Mouse (Mus musculus) neural tube, embryonic 15.5 days (tissue): ENCODE measurements around the gene Tada3. TPM values are rescaled to one million over a fixed set of nuclear protein-coding genes. Genes with fewer than 3 reads are reported as not detected.
A peak's percentile ranks its signal among the peaks of the same experiment; 100 is the strongest.

Experiments used
- ATAC-seq: fragments of 200-750 bp; cut with Nextera tagmentation; 2 replicates; pipeline ENCODE4 v1.8.0; 2017; ENCODE audit warnings: mild to moderate bottlenecking, moderate TSS enrichment, moderate library complexity; ENCODE audit not compliant: low FRiP score
- H3K27ac ChIP-seq: fragments of 300-500 bp; sonication (generic); replicated peaks from 2 replicates; pipeline ENCODE4 v1.5.1; 2015; ENCODE audit warnings: mild to moderate bottlenecking, inconsistent platforms
- H3K27me3 ChIP-seq: fragments of 300-500 bp; sonication (generic); replicated peaks from 2 replicates; pipeline ENCODE4 v1.6.1; 2015; ENCODE audit warnings: inconsistent platforms
- H3K36me3 ChIP-seq: fragments of 300-500 bp; sonication (generic); 2 replicates; pipeline ENCODE4 v1.6.1; 2015; ENCODE audit warnings: inconsistent platforms
- H3K4me1 ChIP-seq: fragments of 300-500 bp; sonication (generic); 2 replicates; pipeline ENCODE4 v1.6.1; 2015; ENCODE audit warnings: inconsistent platforms
- H3K4me2 ChIP-seq: fragments of 300-500 bp; sonication (generic); 2 replicates; pipeline ENCODE4 v1.6.1; 2015; ENCODE audit warnings: inconsistent platforms, mild to moderate bottlenecking, moderate library complexity
- H3K4me3 ChIP-seq: fragments of 300-500 bp; sonication (generic); replicated peaks from 2 replicates; pipeline ENCODE4 v1.5.1; 2015; ENCODE audit warnings: mild to moderate bottlenecking, inconsistent platforms
- H3K9ac ChIP-seq: fragments of 300-500 bp; sonication (generic); replicated peaks from 2 replicates; pipeline ENCODE4 v1.6.1; 2015; ENCODE audit warnings: mild to moderate bottlenecking, inconsistent platforms
- H3K9me3 ChIP-seq: fragments of 300-500 bp; sonication (generic); replicated peaks from 2 replicates; pipeline ENCODE4 v1.6.1; 2016; ENCODE audit warnings: inconsistent platforms
- WGBS: fragments of 180-500 bp; shearing (Covaris S2); methylation state at CpG from one replicate; pipeline ENCODE4 v1.1.7; 2015; ENCODE audit warnings: mixed read lengths; 5-methylcytosine and 5-hydroxymethylcytosine counted together
- polyA plus RNA-seq: library from polyadenylated mRNA; unstranded; fragments of >200 nt; fragmentation: Nextera tagmentation; extraction: Ambion mirVana; gene quantifications from 2 replicates; pipeline ENCODE4 v1.2.1, GENCODE M21; 2015

Gene Tada3
- polyA plus RNA-seq, 1 experiment from 2014 or later, result 73.4 TPM

GRCm38 (mm10) chr6:113385160-113385714, 7.6 kb upstream of the Tada3 start:
- no peak overlapping the region for H3K4me3 ChIP-seq
- no peaks in the 10 kb centered on the region for H3K27me3 ChIP-seq
- peak overlapping the region; percentile 23 for H3K27ac ChIP-seq
- H3K4me1 ChIP-seq, result peaks cover 12% of the 10 kb centered on the region; the same call in 1 of the 2 replicates
- H3K4me2 ChIP-seq, result no peak overlapping the region
- no peaks in the 10 kb centered on the region for H3K9me3 ChIP-seq
- WGBS, result 89% methylated on average over 11 of the region's 11 CpGs
- H3K36me3 ChIP-seq, result peaks cover 91% of the 10 kb centered on the region
- no peak overlapping the region for H3K9ac ChIP-seq
- no peak for ATAC-seq

- peaks cover 83% of the 10 kb centered on the region for H3K36me3 ChIP-seq
- 78% methylated on average over 8 of the region's 8 CpGs for WGBS
- peaks cover 12% of the 10 kb centered on the region; the same call in 1 of the 2 replicates for H3K4me1 ChIP-seq
- H3K9ac ChIP-seq, result no peak overlapping the region
- H3K4me3 ChIP-seq, result no peak overlapping the region
- peak; percentile 55 for ATAC-seq
- 0 out of 2 replicates have a peak overlapping the region, but pooled peaks have one; percentile 46 for H3K27ac ChIP-seq
- no peaks in the 10 kb centered on the region for H3K9me3 ChIP-seq
- no peaks in the 10 kb centered on the region for H3K27me3 ChIP-seq
- no peak overlapping the region for H3K4me2 ChIP-seq
These were observed 6.8 kb upstream of the Tada3 start for GRCm38 (mm10) chr6:113384351-113384927.

DNA sequence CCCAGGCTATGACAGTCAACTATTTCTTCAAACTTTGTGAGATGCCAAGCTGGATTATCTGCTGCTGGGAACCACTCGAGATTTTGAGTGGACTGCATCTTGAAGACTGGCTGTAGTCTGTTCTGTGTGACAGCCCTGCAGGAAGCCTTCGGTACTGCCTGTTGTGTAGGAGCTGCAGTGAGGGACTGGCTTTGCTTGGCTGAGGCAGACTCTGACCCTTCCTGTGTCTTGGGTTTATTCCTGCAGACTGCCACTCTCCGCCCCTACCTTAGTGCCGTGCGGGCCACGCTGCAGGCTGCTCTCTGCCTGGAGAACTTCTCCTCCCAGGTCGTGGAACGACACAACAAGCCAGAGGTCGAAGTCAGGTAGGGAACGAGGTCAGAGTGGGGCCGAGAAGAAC, 2.8 kb upstream of the Tada3 start:
- Histone ChIP-seq H3K27me3 (no peaks in the 10 kb centered on the region), H3K36me3 (peaks cover 53% of the 10 kb centered on the region), H3K4me2 (no peak overlapping the region), H3K9me3 (no peaks in the 10 kb centered on the region), H3K4me3 (no peak overlapping the region), H3K4me1 (peaks cover 35% of the 10 kb centered on the region), H3K27ac (no peak overlapping the region), H3K9ac (no peak overlapping the region)
- 94% methylated on average over 11 of the region's 11 CpGs for WGBS
- ATAC-seq, result no peak

DNA sequence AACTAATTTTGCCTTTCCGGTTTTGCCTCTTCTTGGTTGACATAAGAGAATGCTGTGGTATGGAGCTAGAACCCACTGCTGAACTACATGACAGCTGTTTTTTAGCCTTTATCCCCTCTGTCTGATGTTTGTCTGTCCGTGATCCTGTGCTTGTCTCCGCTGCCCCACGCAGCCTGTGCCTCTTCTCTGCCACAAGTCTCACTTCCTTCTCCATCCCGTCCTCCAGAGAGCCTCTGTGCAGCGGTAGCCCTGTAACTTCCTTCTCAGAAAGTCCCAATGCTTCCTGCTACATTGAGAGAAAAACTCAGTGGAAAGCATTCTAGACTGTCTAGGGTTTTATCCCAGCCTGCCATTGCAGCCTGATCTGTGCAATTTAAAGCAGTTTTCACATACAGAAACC, 1.6 kb upstream of the Tada3 start:
- Histone ChIP-seq H3K4me3 (0 out of 2 replicates have a peak overlapping the region, but pooled peaks have one; percentile 100), H3K36me3 (peaks cover 53% of the 10 kb centered on the region), H3K27me3 (no peaks in the 10 kb centered on the region), H3K9ac (no peak overlapping the region; the same call in 1 of the 2 replicates), H3K9me3 (no peaks in the 10 kb centered on the region), H3K4me1 (peaks cover 31% of the 10 kb centered on the region), H3K27ac (no peak overlapping the region), H3K4me2 (peak overlapping the region; percentile 72)
- ATAC-seq, result no peak
- 92% methylated on average over 6 of the region's 6 CpGs for WGBS

- 8% methylated on average over 7 of the region's 7 CpGs for WGBS
- no peak for ATAC-seq
- peaks cover 55% of the 10 kb centered on the region for H3K36me3 ChIP-seq
These were observed 549 bp downstream of the Tada3 start for GRCm38 (mm10) chr6:113377172-113377495.

GRCm38 (mm10) chr6:113373491-113373890, 4.2 kb downstream of the Tada3 start:
- Histone ChIP-seq H3K4me2 (no peak overlapping the region), H3K4me3 (no peak overlapping the region), H3K4me1 (peaks cover 17% of the 10 kb centered on the region), H3K27ac (no peak overlapping the region), H3K9me3 (no peaks in the 10 kb centered on the region), H3K27me3 (no peaks in the 10 kb centered on the region), H3K9ac (no peak overlapping the region), H3K36me3 (peaks cover 73% of the 10 kb centered on the region)
- no peak for ATAC-seq
- WGBS, result 91% methylated on average over 4 of the region's 4 CpGs

More at GRCm38 (mm10) chr6:113377172-113377495, 549 bp downstream of the Tada3 start:
- H3K27me3 ChIP-seq, result no peaks in the 10 kb centered on the region
- H3K4me3 ChIP-seq, result peak overlapping the region; percentile 100
- H3K4me2 ChIP-seq, result peak overlapping the region; percentile 72
- H3K9ac ChIP-seq, result peak overlapping the region; percentile 98
- no peaks in the 10 kb centered on the region for H3K9me3 ChIP-seq
- H3K4me1 ChIP-seq, result peaks cover 31% of the 10 kb centered on the region
- H3K27ac ChIP-seq, result peak overlapping the region; percentile 98

GRCm38 (mm10) chr6:113370194-113370929, 7.3 kb downstream of the Tada3 start:
- H3K36me3 ChIP-seq, result peaks cover 86% of the 10 kb centered on the region
- 93% methylated on average over 20 of the region's 20 CpGs for WGBS
- no peaks in the 10 kb centered on the region for H3K9me3 ChIP-seq
- H3K4me1 ChIP-seq, result no peaks in the 10 kb centered on the region
- no peak overlapping the region for H3K4me3 ChIP-seq
- H3K9ac ChIP-seq, result no peak overlapping the region
- no peaks in the 10 kb centered on the region for H3K27me3 ChIP-seq
- H3K4me2 ChIP-seq, result no peak overlapping the region
- no peak for ATAC-seq
- H3K27ac ChIP-seq, result no peak overlapping the region

DNA sequence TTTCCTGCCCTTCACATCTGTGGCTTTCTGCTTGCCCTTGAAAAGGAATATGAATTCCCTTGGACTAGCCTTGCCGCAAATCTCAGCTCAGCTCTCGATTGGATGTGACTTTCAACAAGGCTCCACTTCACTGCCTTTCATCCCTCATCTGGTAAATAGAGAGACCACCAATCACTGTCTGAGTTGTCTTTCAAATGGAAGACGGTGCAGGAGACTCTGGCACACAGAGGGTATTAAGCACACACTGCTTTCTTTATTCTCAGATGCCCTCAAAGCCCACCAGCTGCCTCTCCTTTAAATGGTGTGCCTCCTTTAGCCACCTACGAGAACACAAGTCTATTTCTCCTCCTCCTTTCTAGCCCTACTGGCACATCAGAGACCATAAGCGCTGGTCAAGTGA, 9.1 kb downstream of the Tada3 start:
- Histone ChIP-seq H3K4me1 (no peaks in the 10 kb centered on the region), H3K27me3 (no peaks in the 10 kb centered on the region), H3K36me3 (peaks cover 69% of the 10 kb centered on the region), H3K4me2 (no peak overlapping the region), H3K9me3 (no peaks in the 10 kb centered on the region), H3K4me3 (no peak overlapping the region), H3K27ac (peak overlapping the region; percentile 33; the same call in 1 of the 2 replicates), H3K9ac (no peak overlapping the region)
- WGBS, result 67% methylated on average over 5 of the region's 5 CpGs
- peak; percentile 35; the same call in 1 of the 2 replicates for ATAC-seq

DNA sequence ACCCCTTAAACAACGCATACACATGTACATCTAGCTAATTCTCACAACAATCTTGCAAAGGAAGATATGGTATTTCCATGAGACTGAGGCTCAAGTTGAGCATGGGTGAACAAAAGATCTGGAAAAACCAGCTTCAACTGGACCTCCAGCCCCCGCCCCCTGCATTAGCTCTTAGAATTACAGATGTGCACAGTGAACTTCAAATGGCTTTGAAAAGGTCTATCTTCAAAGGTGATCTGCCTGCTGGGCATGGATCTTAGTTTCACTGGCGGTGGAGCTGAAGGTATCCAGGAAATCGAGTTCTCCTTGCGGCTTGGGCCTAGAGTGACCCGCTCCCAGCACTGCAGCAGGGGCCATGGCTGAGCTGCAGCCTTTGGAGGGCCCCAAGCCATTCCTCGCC, 9.6 kb downstream of the Tada3 start:
- Histone ChIP-seq H3K4me3 (no peak overlapping the region), H3K27me3 (no peaks in the 10 kb centered on the region), H3K4me2 (no peak overlapping the region), H3K27ac (peak overlapping the region; percentile 33; the same call in 1 of the 2 replicates), H3K9ac (no peak overlapping the region), H3K9me3 (no peaks in the 10 kb centered on the region), H3K4me1 (no peaks in the 10 kb centered on the region), H3K36me3 (peaks cover 64% of the 10 kb centered on the region)
- WGBS, result 88% methylated on average over 7 of the region's 7 CpGs
- ATAC-seq, result no peak

DNA sequence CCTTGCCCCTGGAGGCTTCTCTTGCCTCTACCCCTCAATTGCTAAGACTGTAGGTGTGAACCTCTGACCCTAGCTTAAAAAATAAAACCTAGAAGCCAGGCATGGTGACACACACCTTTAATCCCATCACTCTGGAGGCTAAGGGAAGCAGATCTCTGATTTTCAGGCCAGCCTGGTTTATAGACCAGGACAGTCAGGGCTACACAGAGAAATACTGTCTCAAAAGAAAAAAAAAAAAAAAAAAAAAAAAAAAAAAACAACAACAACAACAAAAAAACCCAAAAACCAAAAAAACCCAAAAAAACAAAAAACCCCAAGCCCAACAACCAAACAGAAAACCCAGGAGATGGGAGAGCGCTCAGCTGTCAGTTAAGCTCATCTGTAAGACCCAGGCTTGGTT, 10.1 kb downstream of the Tada3 start:
- ATAC-seq, result no peak
- Histone ChIP-seq H3K4me2 (no peak overlapping the region), H3K27me3 (no peaks in the 10 kb centered on the region)

DNA sequence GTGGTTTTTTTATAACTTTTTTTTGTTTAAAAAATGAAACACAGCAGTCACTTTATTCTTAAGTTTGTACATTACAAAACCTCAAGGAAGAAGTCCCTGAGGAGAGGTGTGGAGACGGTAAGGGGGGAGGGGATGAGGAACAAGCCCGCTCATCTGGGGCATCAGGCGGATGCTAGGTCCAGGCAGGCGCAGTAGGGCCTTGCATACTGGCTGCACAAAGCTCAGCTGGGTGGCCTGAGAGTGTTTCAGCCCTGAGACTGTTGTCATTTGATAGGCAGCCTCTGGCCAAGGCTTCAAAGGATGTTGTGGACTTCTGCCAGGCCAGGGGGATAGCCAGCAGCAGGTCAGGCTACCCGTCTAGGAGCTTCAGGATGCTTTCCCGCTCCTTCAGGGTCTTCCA, 11.0 kb downstream of the Tada3 start:
- H3K27me3 ChIP-seq, result no peaks in the 10 kb centered on the region
- no peak overlapping the region for H3K27ac ChIP-seq
- WGBS, result 95% methylated on average over 6 of the region's 6 CpGs
- peaks cover 50% of the 10 kb centered on the region for H3K36me3 ChIP-seq
- no peaks in the 10 kb centered on the region for H3K4me1 ChIP-seq
- H3K9ac ChIP-seq, result no peak overlapping the region
- H3K4me2 ChIP-seq, result no peak overlapping the region
- no peaks in the 10 kb centered on the region for H3K9me3 ChIP-seq
- no peak for ATAC-seq
- no peak overlapping the region for H3K4me3 ChIP-seq

More for the DNA sequence above, 10.1 kb downstream of the Tada3 start:
- Histone ChIP-seq H3K4me1 (no peaks in the 10 kb centered on the region), H3K36me3 (peaks cover 58% of the 10 kb centered on the region), H3K27ac (no peak overlapping the region), H3K9me3 (no peaks in the 10 kb centered on the region), H3K9ac (no peak overlapping the region), H3K4me3 (no peak overlapping the region)
- 100% methylated on average over 1 of the region's 1 CpGs for WGBS
